Mouse (Mus musculus) brain, embryonic 14.5 days (tissue): ENCODE data around the gene Nt5c1a.

Experiments
- CTCF ChIP-seq: fragments of 200-500 bp; IDR thresholded peaks from 2 replicates; pipeline ENCODE4 v1.5.1; 2012; ENCODE audit warnings: inconsistent platforms, mild to moderate bottlenecking, moderate library complexity, borderline replicate concordance; ENCODE audit not compliant: insufficient read depth, insufficient read length; ENCODE audit errors: extremely low read depth
- POLR2A ChIP-seq: fragments of 200-500 bp; IDR thresholded peaks from 2 replicates; pipeline ENCODE4 v1.6.1; 2012; ENCODE audit warnings: mild to moderate bottlenecking, inconsistent platforms, borderline replicate concordance; ENCODE audit not compliant: poor library complexity, insufficient read depth, insufficient read length, severe bottlenecking; ENCODE audit errors: extremely low read depth

DNA sequence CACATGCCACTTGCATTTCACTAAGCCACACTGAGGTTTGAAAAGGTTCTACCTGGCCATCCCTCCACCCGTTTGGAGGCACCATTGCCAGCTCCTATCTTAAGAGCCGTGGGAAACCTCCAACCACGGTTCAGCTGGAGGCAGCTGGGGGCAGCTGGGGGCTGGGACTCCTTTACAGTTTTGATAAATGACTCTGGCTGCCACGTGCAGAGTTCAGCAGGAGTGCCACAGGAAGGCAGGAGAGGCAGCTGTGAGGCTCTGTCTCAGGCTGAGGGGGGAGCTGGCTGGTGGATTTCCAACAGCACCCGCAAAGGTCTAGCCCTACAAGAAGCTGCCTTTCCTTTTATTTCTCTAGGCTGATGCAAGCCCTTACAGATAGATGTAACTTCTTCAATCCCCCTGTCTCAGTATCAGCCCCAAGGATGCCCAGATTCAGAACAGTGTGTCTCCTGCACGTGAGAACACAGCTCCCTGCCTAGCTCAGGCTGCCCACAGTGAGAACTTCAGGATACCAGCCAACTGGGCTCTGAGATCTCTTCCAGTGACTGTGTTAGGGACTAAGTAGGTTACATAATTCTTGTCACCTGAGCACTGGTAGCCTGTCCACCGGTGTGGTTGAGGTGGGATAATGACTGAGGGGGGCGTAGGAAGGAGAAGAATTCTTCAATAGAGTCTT, 58.9 kb downstream of the Nt5c1a start:
- TF ChIP-seq CTCF: no peak
- no peak for TF ChIP-seq POLR2A
